Comparison of ENCODE assay signal across 9 mouse cellular contexts in genomic region chr11:99041841-99042780, GRCm38 (mm10). TPM values are rescaled to one million over a fixed set of nuclear protein-coding genes. Genes with fewer than 3 reads are reported as not detected.
DNase-seq lines count a peak whose midpoint lies in the region; ATAC-seq and TF ChIP-seq lines count a peak whose summit lies in the region.
"Had no signal": no experiment of that assay in that cellular context is flagged by ENCODE, and none has a peak within 500 bp of the region (broad histone marks: within the 10 kb centered on the region; RNA-seq: fewer than 3 reads in every experiment).

No protein-coding gene starts in this region.

- ATAC-seq in forebrain, embryonic 11.5 days (replicated peaks; ENCODE audit: low FRiP score): no peak
- ATAC-seq in limb, embryonic 12.5 days (ENCODE audit: insufficient number of reproducible peaks, insufficient read depth, low FRiP score, low TSS enrichment, low read depth): no peak
- no peak for ATAC-seq in neural tube, embryonic 14.5 days (ENCODE audit: low read depth)
- no peak for ATAC-seq in activated CD4-positive, CD25-positive, alpha-beta regulatory T cell, adult 4 months

- peak overlapping the region; percentile 84; the same call in 1 of the 2 replicates for H3K27ac ChIP-seq in layer of hippocampus, adult 2 months
- H3K27ac ChIP-seq in forebrain, embryonic 11.5 days (ENCODE audit: low read depth, low read length): peak overlapping the region; percentile 82
- H3K27ac ChIP-seq in limb, embryonic 12.5 days: peak overlapping the region; percentile 98
- peak overlapping the region; percentile 76 for H3K27ac ChIP-seq in neural tube, embryonic 14.5 days (ENCODE audit: low read depth, low read length)

- peak overlapping the region; percentile 93 for H3K9ac ChIP-seq in forebrain, embryonic 11.5 days (ENCODE audit: low read length)
- H3K9ac ChIP-seq in limb, embryonic 12.5 days (replicated peaks): peak overlapping the region; percentile 98
- peak overlapping the region; percentile 88 for H3K9ac ChIP-seq in neural tube, embryonic 14.5 days (replicated peaks; ENCODE audit: low read depth, low read length)

- H3K27me3 ChIP-seq in forebrain, embryonic 11.5 days (ENCODE audit: control insufficient read depth, insufficient read depth, low read length): no peaks in the 10 kb centered on the region
- no peaks in the 10 kb centered on the region for H3K27me3 ChIP-seq in limb, embryonic 12.5 days
- no peaks in the 10 kb centered on the region for H3K27me3 ChIP-seq in neural tube, embryonic 14.5 days (ENCODE audit: control insufficient read depth, insufficient read depth, low read length)

- H3K4me3 ChIP-seq in layer of hippocampus, adult 2 months: peak overlapping the region; percentile 70
- H3K4me3 ChIP-seq in forebrain, embryonic 11.5 days (ENCODE audit: low read depth, low read length): peak overlapping the region; percentile 57
- H3K4me3 ChIP-seq in limb, embryonic 12.5 days (replicated peaks): peak overlapping the region; percentile 97
- H3K4me3 ChIP-seq in neural tube, embryonic 14.5 days (ENCODE audit: low read depth, low read length): peak overlapping the region; percentile 60

- no peak for DNase-seq in layer of hippocampus, adult 2 months (ENCODE audit: low spot score in 2 of 2)
- no peak for DNase-seq in layer of hippocampus, adult 11-12 months (ENCODE audit: low spot score)
- no peak for DNase-seq in forebrain, embryonic 11.5 days (ENCODE audit: low spot score)
- DNase-seq in spleen, postnatal 10 days (ENCODE audit: low spot score in 2 of 2): no peak
- no peak for DNase-seq in layer of hippocampus, postnatal 25 days (ENCODE audit: extremely low spot score in 1 of 2, low spot score in 1 of 2)

- no peaks in the 10 kb centered on the region for H3K36me3 ChIP-seq in forebrain, embryonic 11.5 days (ENCODE audit: control insufficient read depth, insufficient read depth, low read length)
- H3K36me3 ChIP-seq in limb, embryonic 12.5 days: peaks cover 28% of the 10 kb centered on the region
- H3K36me3 ChIP-seq in neural tube, embryonic 14.5 days (ENCODE audit: control insufficient read depth, insufficient read depth, low read length): no peaks in the 10 kb centered on the region

- TF ChIP-seq CTCF in layer of hippocampus, adult 2 months (conservative IDR thresholded peaks at IDR 0.05): no peak

- H3K9me3 ChIP-seq in forebrain, embryonic 11.5 days (ENCODE audit: control insufficient read depth, low read length): no peaks in the 10 kb centered on the region
- no peaks in the 10 kb centered on the region for H3K9me3 ChIP-seq in limb, embryonic 12.5 days
- H3K9me3 ChIP-seq in neural tube, embryonic 14.5 days (ENCODE audit: control insufficient read depth, low read length): no peaks in the 10 kb centered on the region

- H3K4me1 ChIP-seq in forebrain, embryonic 11.5 days (replicated peaks; ENCODE audit: control insufficient read depth, insufficient read depth, low read length): peaks cover 17% of the 10 kb centered on the region; the same call in 1 of the 2 replicates
- peaks cover 49% of the 10 kb centered on the region for H3K4me1 ChIP-seq in limb, embryonic 12.5 days (replicated peaks)
- peaks cover 5% of the 10 kb centered on the region; the same call in 1 of the 2 replicates for H3K4me1 ChIP-seq in neural tube, embryonic 14.5 days (ENCODE audit: control insufficient read depth, insufficient read depth, low read length)

- H3K4me2 ChIP-seq in forebrain, embryonic 11.5 days (ENCODE audit: low read depth, low read length, severe bottlenecking): peak overlapping the region; percentile 96
- peak overlapping the region; percentile 85 for H3K4me2 ChIP-seq in limb, embryonic 12.5 days
- H3K4me2 ChIP-seq in neural tube, embryonic 14.5 days (ENCODE audit: low read depth, low read length): peak overlapping the region; percentile 86

- WGBS in forebrain, embryonic 11.5 days: 63% methylated on average over 16 of the region's 16 CpGs
- WGBS in limb, embryonic 12.5 days: 28% methylated on average over 16 of the region's 16 CpGs
- 60% methylated on average over 16 of the region's 16 CpGs for WGBS in neural tube, embryonic 14.5 days

RNA-seq across cellular contexts. Expression of gene Igfbp4, which starts 1.1 kb away (rescaled TPM):
- 10 to 100 TPM; 69.4 to 71.9 TPM for total RNA-seq in layer of hippocampus, adult 2 months (2021)
- 246 and 252 TPM in 2 replicates for polyA plus RNA-seq in forebrain, embryonic 11.5 days (2014; fragmentation: Nextera tagmentation; extraction: Ambion mirVana)
- polyA plus RNA-seq in limb, embryonic 12.5 days (2016; fragmentation: Nextera tagmentation; extraction: Ambion mirVana): 1,037 and 1,115 TPM in 2 replicates
- polyA plus RNA-seq in neural tube, embryonic 14.5 days (2014; fragmentation: Nextera tagmentation; extraction: Ambion mirVana): 53.7 and 132 TPM in 2 replicates
- total RNA-seq in layer of hippocampus, postnatal 25 days (2021): 10 to 100 TPM; 86.1 to 94.9 TPM
- 10 to 100 TPM; 33.7 to 43.6 TPM for polyA plus RNA-seq in activated CD4-positive, CD25-positive, alpha-beta regulatory T cell, adult 4 months (2017; shearing (Covaris generic))

RNA-seq across cellular contexts. Expression of gene Top2a, which starts 18.1 kb away (rescaled TPM):
- 1 to 10 TPM; 1.7 to 3.0 TPM for total RNA-seq in layer of hippocampus, adult 2 months (2021)
- polyA plus RNA-seq in forebrain, embryonic 11.5 days (2014; fragmentation: Nextera tagmentation; extraction: Ambion mirVana): 446 and 476 TPM in 2 replicates
- 347 and 362 TPM in 2 replicates for polyA plus RNA-seq in limb, embryonic 12.5 days (2016; fragmentation: Nextera tagmentation; extraction: Ambion mirVana)
- polyA plus RNA-seq in neural tube, embryonic 14.5 days (2014; fragmentation: Nextera tagmentation; extraction: Ambion mirVana): 18.3 and 24.8 TPM in 2 replicates
- 1 to 10 TPM; 2.5 to 4.5 TPM for total RNA-seq in layer of hippocampus, postnatal 25 days (2021)
- 100 to 1,000 TPM; 118 to 121 TPM for polyA plus RNA-seq in activated CD4-positive, CD25-positive, alpha-beta regulatory T cell, adult 4 months (2017; shearing (Covaris generic))

RNA-seq across cellular contexts. Expression of gene Tns4, which starts 47.0 kb away (rescaled TPM):
- total RNA-seq in layer of hippocampus, adult 2 months (2021): not detected
- polyA plus RNA-seq in forebrain, embryonic 11.5 days (2014; fragmentation: Nextera tagmentation; extraction: Ambion mirVana): 0.27 and 0.65 TPM in 2 replicates
- polyA plus RNA-seq in limb, embryonic 12.5 days (2016; fragmentation: Nextera tagmentation; extraction: Ambion mirVana): 0.65 and 0.73 TPM in 2 replicates
- 0.28 TPM in 1 of 2 replicates, not detected in the other for polyA plus RNA-seq in neural tube, embryonic 14.5 days (2014; fragmentation: Nextera tagmentation; extraction: Ambion mirVana)
- total RNA-seq in layer of hippocampus, postnatal 25 days (2021): not detected
- polyA plus RNA-seq in activated CD4-positive, CD25-positive, alpha-beta regulatory T cell, adult 4 months (2017; shearing (Covaris generic)): not detected

RNA-seq across cellular contexts. Expression of gene Gjd3, which starts 59.3 kb away (rescaled TPM):
- 1 to 10 TPM; 1.3 to 2.0 TPM for total RNA-seq in layer of hippocampus, adult 2 months (2021)
- polyA plus RNA-seq in forebrain, embryonic 11.5 days (2014; fragmentation: Nextera tagmentation; extraction: Ambion mirVana): 0.23 TPM in 1 of 2 replicates, not detected in the other
- 0.51 TPM in 1 of 2 replicates, not detected in the other for polyA plus RNA-seq in limb, embryonic 12.5 days (2016; fragmentation: Nextera tagmentation; extraction: Ambion mirVana)
- 0.89 and 2.2 TPM in 2 replicates for polyA plus RNA-seq in neural tube, embryonic 14.5 days (2014; fragmentation: Nextera tagmentation; extraction: Ambion mirVana)
- total RNA-seq in layer of hippocampus, postnatal 25 days (2021): 1 to 10 TPM; 1.5 to 2.3 TPM
- polyA plus RNA-seq in activated CD4-positive, CD25-positive, alpha-beta regulatory T cell, adult 4 months (2017; shearing (Covaris generic)): under 1 TPM in 1 of 2 experiments, not detected in 1; 0.41 TPM
- total RNA-seq: neutrophil, adult 5-6 weeks had no signal
